Mouse (Mus musculus) monocyte, adult 5-6 weeks (primary cell): ENCODE measurements at regions not wholly inside any gene's neighbourhood (a gene's known extent, or its start where the extent isn't known, plus 50 kb on each side); places are given as distances from the start of the nearest gene placed in this dataset.

ENCODE experiments used
- ATAC-seq: fragments of 153-309, 156-312 bp; replicated peaks from 2 replicates; pipeline ENCODE4 v1.8.0; 2017; ENCODE audit warnings: mild to moderate bottlenecking; ENCODE audit not compliant: low TSS enrichment, insufficient number of reproducible peaks, severe bottlenecking, poor library complexity, low FRiP score

DNA sequence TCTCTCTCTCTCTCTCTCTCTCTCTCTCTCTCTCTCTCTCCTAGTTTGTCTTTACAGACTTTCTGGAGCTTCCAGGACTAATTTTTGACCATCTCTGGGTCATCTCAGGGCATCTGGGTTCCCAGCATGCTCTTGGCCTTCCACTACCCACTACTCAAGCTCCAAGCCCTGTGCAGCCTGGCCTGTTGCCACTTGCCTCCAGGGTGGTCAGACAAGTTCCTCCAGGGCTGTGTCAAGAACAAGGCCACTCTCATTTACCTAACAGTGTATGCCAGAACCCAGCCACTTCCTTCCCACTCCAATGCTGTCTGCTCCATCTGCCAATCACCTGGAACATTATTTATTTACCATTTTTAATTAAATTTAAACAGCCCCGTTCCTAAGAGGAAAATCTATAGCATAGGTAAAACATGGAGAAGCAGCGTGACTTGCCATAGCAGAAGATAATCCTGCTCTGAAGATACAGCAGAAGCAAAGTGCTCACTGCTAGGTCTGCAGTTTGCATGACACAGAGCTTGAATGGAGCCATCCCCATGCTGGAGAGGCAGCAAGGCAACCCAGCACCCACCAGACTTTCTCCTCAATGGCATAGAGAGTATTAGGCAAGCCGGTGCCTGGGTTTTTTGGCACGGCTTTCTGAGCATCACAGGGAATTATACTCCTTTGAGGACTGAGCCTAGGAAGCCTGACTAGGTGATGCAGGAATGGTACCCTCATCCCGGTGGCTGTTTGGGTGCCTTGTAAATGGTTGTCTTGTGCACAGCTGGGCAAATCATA lies 54.0 kb downstream of the Foxi1 start:
- ATAC-seq, result no peak

DNA sequence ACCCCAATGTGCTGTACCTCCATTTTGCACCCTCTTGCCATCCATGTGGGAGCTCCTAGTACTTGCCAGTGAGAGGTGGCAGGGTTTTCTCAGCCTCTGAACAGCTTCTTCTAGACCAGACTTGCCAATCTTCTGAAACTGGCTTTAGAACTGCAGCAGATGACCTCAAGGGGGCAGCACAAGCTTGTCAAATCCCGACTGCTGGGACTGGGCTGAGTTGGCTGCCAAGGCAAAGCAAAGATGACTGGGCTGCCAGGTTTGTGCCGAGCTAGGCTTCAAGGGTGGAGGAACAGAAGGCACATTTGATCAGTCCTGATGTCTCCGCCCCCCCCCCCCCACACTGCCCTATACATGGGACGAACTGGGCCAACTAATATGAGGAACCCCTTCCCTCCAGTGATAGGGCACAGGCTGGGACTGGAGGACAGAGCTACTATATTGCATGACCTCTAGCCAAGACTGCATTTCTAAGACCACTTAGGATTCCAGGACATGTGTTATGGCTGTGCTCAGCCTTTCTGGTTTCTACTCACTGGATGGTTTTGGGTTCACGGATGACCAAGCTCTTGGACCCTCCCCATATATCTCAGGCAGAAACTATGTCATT lies 51.1 kb upstream of the 4930469K13Rik start:
- ATAC-seq, result 0 out of 2 replicates have a peak, but pooled peaks have one; percentile 27
